Mouse (Mus musculus) liver, embryonic 14.5 days (tissue): ENCODE results near the gene Gtdc1.

Experiments
- CTCF ChIP-seq: IDR thresholded peaks from 2 replicates; pipeline ENCODE4 v1.5.1; 2016; ENCODE audit warnings: antibody characterized with exemption, low read depth, control low read depth
- EP300 ChIP-seq: IDR thresholded peaks from 2 replicates; pipeline ENCODE4 v1.6.1; 2016; ENCODE audit warnings: antibody characterized with exemption, low read depth

DNA sequence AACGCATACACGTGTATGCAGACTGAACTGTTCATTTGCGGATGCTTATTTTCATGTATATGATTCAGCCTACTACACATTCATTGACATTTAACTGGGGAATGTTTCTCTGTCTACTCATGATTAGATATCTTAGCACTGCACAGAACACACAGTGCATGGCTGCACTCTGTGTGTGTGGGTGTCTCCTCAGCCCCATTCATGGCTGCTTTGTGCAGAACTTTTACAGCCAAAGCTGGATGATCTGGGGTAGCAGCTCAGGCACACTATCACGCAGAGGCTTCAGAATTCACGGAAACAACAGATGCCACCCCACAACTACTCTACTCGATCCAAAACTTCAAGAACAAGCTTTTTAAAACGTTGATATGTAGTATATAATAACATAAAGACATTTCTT, 263.4 kb downstream of the Gtdc1 start:
- TF ChIP-seq CTCF (no peak), EP300 (no peak)
